Mouse (Mus musculus) bone marrow, adult 2 months (tissue): ENCODE measurements around the gene Gpn2.

Experiments
- CTCF ChIP-seq: fragments of 200-500 bp; IDR thresholded peaks from 2 replicates; pipeline ENCODE4 v1.5.1; 2011; ENCODE audit warnings: low read length, control low read depth; ENCODE audit not compliant: control insufficient read depth, insufficient read depth
- POLR2A ChIP-seq: fragments of 200-500 bp; IDR thresholded peaks from 2 replicates; pipeline ENCODE4 v1.6.1; 2011; ENCODE audit warnings: low read depth, mild to moderate bottlenecking, control low read depth, low read length, borderline replicate concordance; ENCODE audit not compliant: control insufficient read depth

DNA sequence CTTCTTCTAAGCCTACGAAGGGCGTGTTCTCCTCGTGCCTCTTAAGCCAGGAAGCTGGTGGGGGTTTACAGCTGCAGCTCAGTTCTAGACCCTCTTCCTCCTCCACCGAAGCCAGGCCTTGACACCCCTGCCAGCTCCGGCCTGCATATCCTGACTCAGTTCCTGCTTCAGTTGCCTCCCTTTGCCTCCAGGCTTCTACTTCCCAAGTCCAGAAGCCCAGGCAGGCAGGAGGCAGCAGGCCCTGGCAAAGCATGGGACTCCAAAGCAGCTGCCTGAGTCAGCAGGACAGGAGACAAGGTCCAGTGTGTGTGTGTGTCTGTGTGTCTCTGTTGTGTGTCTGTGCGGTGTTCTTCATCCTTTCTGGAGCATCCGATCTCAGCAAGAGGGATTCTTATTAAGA, 20.0 kb downstream of the Gpn2 start:
- TF ChIP-seq CTCF (no peak), POLR2A (no peak)
